Mouse (Mus musculus): ENCODE measurements around the gene Olfr1393.

Olfr1393 gene

GRCm38 (mm10) chr11:49322442-49322841 is 44.3 kb downstream of the Olfr1393 start, which contains the start of gene Olfr1391:
Gene Olfr1391 (plus strand): TSS chr11:49322742.
- no peak for DNase-seq

GRCm38 (mm10) chr11:49326726-49327125 is 48.6 kb downstream of the Olfr1393 start:
- no peak for DNase-seq

GRCm38 (mm10) chr11:49329686-49330085 is 51.6 kb downstream of the Olfr1393 start:
- no peak for DNase-seq

Data from heart, adult 11 months (tissue).